Mouse (Mus musculus) olfactory bulb, adult 2 months (tissue): ENCODE measurements around the gene Katnb1.

Experiments
- CTCF ChIP-seq: fragments of 200-500 bp; IDR thresholded peaks from 2 replicates; pipeline ENCODE4 v1.5.1; 2012; ENCODE audit warnings: low read depth, mild to moderate bottlenecking, low read length, moderate library complexity; ENCODE audit not compliant: insufficient read depth
- POLR2A ChIP-seq: fragments of 200-500 bp; IDR thresholded peaks from 2 replicates; pipeline ENCODE4 v1.6.1; 2012; ENCODE audit warnings: mild to moderate bottlenecking, low read depth, low read length, moderate library complexity; ENCODE audit not compliant: insufficient read depth

DNA sequence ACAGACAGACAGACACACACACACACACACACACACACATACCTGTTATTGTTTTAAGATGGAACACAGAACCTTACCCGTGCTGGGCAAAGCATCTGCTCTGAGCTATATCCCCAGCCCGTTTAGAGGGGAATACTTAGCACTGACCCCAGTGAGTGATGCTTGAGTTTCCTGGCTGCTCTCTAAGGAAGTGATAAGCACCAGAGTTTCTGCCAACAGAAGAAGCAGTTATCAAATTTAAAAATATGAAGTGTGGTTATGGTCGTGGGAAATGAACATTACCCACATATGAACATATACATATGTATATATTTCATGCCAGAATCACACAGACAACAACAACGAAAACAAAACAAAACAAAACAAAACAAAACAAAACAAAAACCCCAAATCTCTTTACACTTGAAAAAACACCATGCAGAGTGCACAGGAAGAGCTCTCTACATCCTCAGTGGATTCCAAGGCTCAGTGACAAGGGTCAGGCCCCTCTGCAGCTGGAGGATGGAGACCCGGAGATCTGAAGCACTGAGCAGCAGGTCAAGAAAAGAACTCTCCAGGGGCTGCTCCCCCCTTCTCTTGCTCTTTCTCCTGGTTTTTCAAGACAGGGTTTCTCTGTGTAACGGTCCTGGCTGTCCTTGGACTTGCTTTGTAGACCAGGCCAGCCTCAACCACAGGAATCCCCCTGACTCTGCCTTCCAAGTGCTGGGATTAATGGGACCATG is 21.0 kb upstream of the Katnb1 start:
- no peak for TF ChIP-seq POLR2A
- TF ChIP-seq CTCF: no peak
